Mouse (Mus musculus) cortical plate, adult 2 months (tissue): ENCODE measurements around the gene Cbln1.

ENCODE experiments used
- CTCF ChIP-seq: fragments of 200-500 bp; IDR thresholded peaks from 2 replicates; pipeline ENCODE4 v1.5.1; 2011; ENCODE audit warnings: mild to moderate bottlenecking, control low read depth, low read length; ENCODE audit not compliant: insufficient read depth; ENCODE audit errors: extremely low read depth
- POLR2A ChIP-seq: fragments of 200-500 bp; IDR thresholded peaks from 2 replicates; pipeline ENCODE4 v1.6.1; 2011; ENCODE audit warnings: mild to moderate bottlenecking, low read length, control low read depth; ENCODE audit not compliant: insufficient read depth; ENCODE audit errors: extremely low read depth

- TF ChIP-seq CTCF (no peak), POLR2A (no peak)
These were observed 4.8 kb upstream of the Cbln1 start for GRCm38 (mm10) chr8:87477102-87477645.
